Mouse (Mus musculus) liver, postnatal 0 days (tissue): Measurements from ENCODE around the gene Stxbp5l. TPM values are rescaled to one million over a fixed set of nuclear protein-coding genes. Genes with fewer than 3 reads are reported as not detected.

Source experiments
- ATAC-seq: fragments of 200-750 bp; cut with Nextera tagmentation; 2 replicates; pipeline ENCODE4 v1.8.0; 2017; ENCODE audit warnings: mild to moderate bottlenecking, moderate library complexity
- DNase-seq: peaks from one replicate; pipeline ENCODE4 v3.0.0-alpha.2; 2016
- H3K27ac ChIP-seq: fragments of 300-500 bp; sonication (generic); 2 replicates; pipeline ENCODE4 v1.5.1; 2014; ENCODE audit warnings: antibody characterized with exemption, moderate library complexity, mild to moderate bottlenecking, low read depth
- H3K27me3 ChIP-seq: fragments of 300-500 bp; sonication (generic); 2 replicates; pipeline ENCODE4 v1.6.1; 2014; ENCODE audit warnings: low read length, control low read depth, mixed read lengths; ENCODE audit not compliant: insufficient read depth
- H3K36me3 ChIP-seq: fragments of 300-500 bp; sonication (generic); replicated peaks from 2 replicates; pipeline ENCODE4 v1.6.1; 2014; ENCODE audit warnings: mild to moderate bottlenecking, control low read depth, low read length, moderate library complexity, mixed read lengths; ENCODE audit not compliant: insufficient read depth
- H3K4me1 ChIP-seq: fragments of 300-500 bp; sonication (generic); 2 replicates; pipeline ENCODE4 v1.6.1; 2014; ENCODE audit warnings: antibody characterized with exemption, mild to moderate bottlenecking, control low read depth; ENCODE audit not compliant: insufficient read depth
- H3K4me2 ChIP-seq: fragments of 300-500 bp; sonication (generic); 2 replicates; pipeline ENCODE4 v1.6.1; 2014; ENCODE audit warnings: low read depth, mild to moderate bottlenecking, low read length, moderate library complexity, mixed read lengths
- H3K4me3 ChIP-seq: fragments of 300-500 bp; sonication (generic); 2 replicates; pipeline ENCODE4 v1.5.1; 2014; ENCODE audit warnings: low read depth, low read length
- H3K9ac ChIP-seq: fragments of 300-500 bp; sonication (generic); replicated peaks from 2 replicates; pipeline ENCODE4 v1.6.1; 2014; ENCODE audit warnings: mild to moderate bottlenecking, moderate library complexity
- H3K9me3 ChIP-seq: fragments of 300-500 bp; sonication (generic); 2 replicates; pipeline ENCODE4 v1.6.1; 2016; ENCODE audit warnings: mild to moderate bottlenecking, control low read depth, low read length, mixed read lengths
- CTCF ChIP-seq: sonication (generic); IDR thresholded peaks from 2 replicates; pipeline ENCODE4 v1.5.1; 2016; ENCODE audit warnings: antibody characterized with exemption, low read depth
- EP300 ChIP-seq: IDR thresholded peaks from 2 replicates; pipeline ENCODE4 v1.6.1; 2016; ENCODE audit warnings: antibody characterized with exemption, low read depth, mild to moderate bottlenecking
- WGBS: fragments of 180-500 bp; shearing (Covaris S2); extraction: QIAGEN DNeasy Blood & Tissue Kit; methylation state at CpG from one replicate; pipeline ENCODE4 v1.1.7; 2014; ENCODE audit not compliant: insufficient replicate concordance; 5-methylcytosine and 5-hydroxymethylcytosine counted together
- polyA plus RNA-seq: library from polyadenylated mRNA; unstranded; fragments of >200 nt; fragmentation: Nextera tagmentation; extraction: Ambion mirVana; gene quantifications from 2 replicates; pipeline ENCODE4 v1.2.1, GENCODE M21; 2015

Gene Stxbp5l
- 0.07 TPM in 1 of 2 replicates, not detected in the other for polyA plus RNA-seq

DNA sequence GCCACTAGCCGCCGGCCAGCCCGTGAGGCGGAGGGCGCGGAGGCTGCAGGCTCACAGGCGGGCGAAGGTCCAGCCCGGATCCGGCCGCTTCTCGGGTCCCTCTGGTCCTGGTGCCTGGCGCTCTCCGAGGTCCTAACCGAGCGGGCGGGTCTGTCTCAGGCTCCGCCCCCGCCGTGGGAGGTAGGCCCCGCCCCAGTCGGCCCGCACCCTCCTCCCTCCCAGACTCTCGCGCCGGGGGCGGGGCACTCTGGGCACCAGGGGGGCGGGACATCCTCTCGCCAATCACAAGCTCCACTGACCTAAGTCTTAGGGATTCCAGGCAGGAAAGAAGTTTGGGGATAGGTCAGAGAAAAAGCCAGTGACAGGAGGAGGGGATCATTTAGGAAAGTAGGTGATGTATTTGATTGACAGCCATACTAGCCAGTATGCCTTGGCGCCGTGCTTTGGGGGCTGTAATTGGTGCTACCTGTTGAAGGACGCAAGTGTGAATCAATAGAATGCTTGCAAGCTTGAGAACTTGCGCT lies at the start of gene Stxbp5l:
Stxbp5l (minus strand) TSS at position 142 of the 524 bp plus-strand sequence.
- Histone ChIP-seq H3K27ac (no peak within 1 kb of the TSS), H3K4me1 (peaks cover 13% of the 10 kb centered on the region), H3K9me3 (no peaks in the 10 kb centered on the region), H3K36me3 (no peaks in the 10 kb centered on the region), H3K4me3 (peak within 1 kb of the TSS; percentile 36), H3K4me2 (peak within 1 kb of the TSS; percentile 70), H3K27me3 (peaks cover 20% of the 10 kb centered on the region), H3K9ac (no peak within 1 kb of the TSS)
- DNase-seq (peak; percentile 88), ATAC-seq (peak; percentile 96)
- under 1% methylated on average over 31 of the region's 33 CpGs for WGBS
- TF ChIP-seq EP300 (no peak), CTCF (no peak)

DNA sequence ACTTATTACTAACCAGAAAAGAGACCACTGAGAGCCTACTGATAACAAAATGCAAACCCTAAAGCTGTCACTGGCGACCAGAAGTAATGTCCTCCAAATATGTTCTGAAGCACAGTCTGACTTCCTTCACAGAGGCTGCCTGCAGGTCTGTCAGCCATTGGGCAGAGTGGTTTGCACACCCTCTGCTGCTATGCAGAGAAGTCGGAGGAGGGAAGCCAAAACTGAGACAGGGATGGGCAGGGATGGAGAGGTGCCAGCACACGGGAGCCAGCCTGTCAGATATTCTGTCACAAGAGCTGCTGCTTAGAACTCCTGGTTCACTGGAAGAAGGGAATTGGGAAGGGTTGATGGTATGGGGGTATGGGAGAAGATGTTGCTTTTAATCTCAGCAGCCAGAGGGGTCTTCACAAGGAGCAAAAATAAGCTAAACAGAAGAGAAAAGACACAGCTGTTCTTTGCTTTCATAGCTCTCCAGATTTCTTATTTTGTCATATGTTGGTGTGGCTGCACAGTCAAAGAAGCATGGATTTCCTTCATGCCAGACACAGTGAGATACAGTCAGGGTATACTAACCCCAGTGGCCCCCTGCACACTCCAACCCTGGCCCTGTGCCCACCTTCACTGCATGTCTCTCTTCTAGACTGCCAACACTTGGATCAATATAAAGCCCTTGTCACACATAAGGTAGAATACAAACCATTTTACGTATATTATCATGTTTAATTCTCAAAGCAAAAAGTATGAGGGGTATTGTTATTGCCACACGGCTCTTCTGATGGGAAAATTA lies 48.8 kb upstream of the Stxbp5l start:
- WGBS, result 50% methylated on average over 5 of the region's 5 CpGs
- H3K27ac ChIP-seq, result no peak overlapping the region
- no peaks in the 10 kb centered on the region for H3K27me3 ChIP-seq
- H3K36me3 ChIP-seq, result no peaks in the 10 kb centered on the region
- no peaks in the 10 kb centered on the region for H3K9me3 ChIP-seq
- H3K4me3 ChIP-seq, result no peak overlapping the region
- H3K4me1 ChIP-seq, result no peaks in the 10 kb centered on the region
- ATAC-seq (no peak), DNase-seq (no peak)
- TF ChIP-seq EP300 (no peak), CTCF (no peak)
- no peak overlapping the region for H3K9ac ChIP-seq
- H3K4me2 ChIP-seq, result no peak overlapping the region

GRCm38 (mm10) chr16:37425434-37425833 lies 40.7 kb upstream of the Stxbp5l start:
- no peaks in the 10 kb centered on the region for H3K9me3 ChIP-seq
- TF ChIP-seq CTCF, result no peak
- TF ChIP-seq EP300, result no peak
- no peak for DNase-seq
- H3K4me1 ChIP-seq, result no peaks in the 10 kb centered on the region
- no peak overlapping the region for H3K27ac ChIP-seq
- H3K9ac ChIP-seq, result no peak overlapping the region
- 42% methylated on average over 1 of the region's 1 CpGs for WGBS
- no peaks in the 10 kb centered on the region for H3K27me3 ChIP-seq
- no peaks in the 10 kb centered on the region for H3K36me3 ChIP-seq
- no peak for ATAC-seq
- H3K4me2 ChIP-seq, result no peak overlapping the region
- no peak overlapping the region for H3K4me3 ChIP-seq

- no peak for TF ChIP-seq EP300
- no peak for TF ChIP-seq CTCF
- H3K27ac ChIP-seq, result no peak overlapping the region
- DNase-seq (no peak), ATAC-seq (no peak)
- H3K4me1 ChIP-seq, result no peaks in the 10 kb centered on the region
- no peak overlapping the region for H3K4me2 ChIP-seq
- H3K9ac ChIP-seq, result no peak overlapping the region
- H3K27me3 ChIP-seq, result no peaks in the 10 kb centered on the region
- H3K36me3 ChIP-seq, result no peaks in the 10 kb centered on the region
- H3K4me3 ChIP-seq, result no peak overlapping the region
- 78% methylated on average over 5 of the region's 5 CpGs for WGBS
- H3K9me3 ChIP-seq, result no peaks in the 10 kb centered on the region
These were observed 38.1 kb upstream of the Stxbp5l start for GRCm38 (mm10) chr16:37422874-37423273.

- 81% methylated on average over 3 of the region's 3 CpGs for WGBS
- Histone ChIP-seq H3K4me2 (no peak overlapping the region), H3K36me3 (no peaks in the 10 kb centered on the region), H3K9ac (no peak overlapping the region), H3K4me3 (no peak overlapping the region), H3K27ac (no peak overlapping the region), H3K27me3 (no peaks in the 10 kb centered on the region), H3K4me1 (no peaks in the 10 kb centered on the region), H3K9me3 (0 out of 2 replicates have a peak, but pooled peaks cover 3% of the 10 kb centered on the region)
- no peak for DNase-seq
- TF ChIP-seq EP300 (no peak), CTCF (no peak)
- ATAC-seq, result no peak
These were observed 37.1 kb upstream of the Stxbp5l start for GRCm38 (mm10) chr16:37421851-37422250.

DNA sequence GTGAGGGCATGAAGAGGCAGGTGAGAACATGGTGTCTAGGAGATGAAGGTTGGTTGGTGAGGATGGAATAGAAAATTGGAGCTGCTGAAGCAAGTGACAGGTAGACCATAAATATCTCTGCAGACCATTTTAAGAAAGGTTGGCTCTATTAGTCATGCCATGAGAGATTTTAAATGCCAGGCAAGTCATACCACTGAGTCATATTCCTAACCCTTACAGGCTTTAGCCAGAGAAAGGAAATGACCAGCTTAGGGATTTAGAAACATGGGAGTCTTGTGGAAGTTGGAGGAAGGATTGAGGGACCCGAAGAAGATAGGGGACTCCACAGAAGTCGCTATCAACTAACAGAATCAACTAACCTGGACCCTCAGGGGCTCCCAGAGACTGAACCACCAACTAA lies 35.8 kb upstream of the Stxbp5l start:
- Histone ChIP-seq H3K4me2 (no peak overlapping the region), H3K9me3 (0 out of 2 replicates have a peak, but pooled peaks cover 3% of the 10 kb centered on the region), H3K36me3 (no peaks in the 10 kb centered on the region), H3K9ac (no peak overlapping the region), H3K27ac (no peak overlapping the region), H3K27me3 (no peaks in the 10 kb centered on the region), H3K4me3 (no peak overlapping the region), H3K4me1 (no peaks in the 10 kb centered on the region)
- DNase-seq (no peak), ATAC-seq (no peak)
- WGBS, result 74% methylated on average over 2 of the region's 2 CpGs
- TF ChIP-seq CTCF, result no peak
- TF ChIP-seq EP300, result no peak
